Mouse (Mus musculus) thymus, postnatal 10 days (tissue): Measurements from ENCODE around the gene Taf11.
A peak's percentile ranks its signal among the peaks of the same experiment; 100 is the strongest.

Experiments
- DNase-seq, 2 experiments: peaks; one replicate each; pipeline ENCODE4 v3.0.0; 2021; ENCODE audit warnings: low spot score in 2 of 2

Taf11 gene

GRCm38 (mm10) chr17:27920676-27921075 is 11.0 kb upstream of the Taf11 start:
- no peak for DNase-seq

- DNase-seq, result no peak
Observed at GRCm38 (mm10) chr17:27916366-27916765, 6.7 kb upstream of the Taf11 start.

DNA sequence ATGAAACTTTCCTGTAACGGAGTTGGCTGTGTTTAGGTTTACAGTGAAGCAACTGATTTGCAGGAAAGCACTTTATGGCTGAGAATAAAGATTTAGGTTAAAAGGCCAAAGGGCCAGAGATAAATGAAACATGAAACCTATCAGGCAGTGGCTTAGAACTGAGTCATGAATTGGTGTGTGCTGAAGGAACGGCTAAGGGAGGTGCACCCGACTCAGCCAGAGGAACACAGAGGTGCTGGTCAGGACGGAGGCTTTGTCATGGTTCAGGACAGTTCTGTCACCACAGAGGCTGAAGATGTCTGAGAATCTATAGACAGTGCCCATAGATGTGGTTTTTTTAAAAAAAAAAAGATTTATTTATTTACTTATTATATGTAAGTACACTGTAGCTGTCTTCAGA is 5.1 kb upstream of the Taf11 start:
- DNase-seq, result no peak

DNA sequence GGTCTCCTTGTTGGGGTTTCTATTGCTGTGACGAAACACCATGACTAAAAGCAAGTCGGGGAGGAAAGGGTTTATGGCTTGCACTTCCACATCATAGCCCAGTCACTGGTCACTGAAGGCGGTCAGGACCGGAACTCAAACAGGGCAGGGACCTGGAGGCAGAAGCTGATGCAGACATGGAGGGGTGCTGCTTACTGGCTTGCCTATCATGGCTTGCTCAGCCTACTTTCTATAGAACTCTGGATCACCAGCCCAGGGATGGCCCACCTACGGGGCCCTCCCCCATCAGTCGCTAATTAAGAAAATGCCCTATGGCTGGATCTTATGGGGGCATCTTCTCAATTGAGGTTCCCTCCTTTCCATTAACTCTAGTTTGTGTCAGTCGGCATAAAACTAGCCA is 1.7 kb upstream of the Taf11 start:
- DNase-seq, result no peak

GRCm38 (mm10) chr17:27908888-27909621 is 589 bp downstream of the Taf11 start, which contains the start of gene Anks1:
Gene Anks1 (plus strand): TSS chr17:27909306.
- peak; percentile 84 to 94 for DNase-seq

GRCm38 (mm10) chr17:27908206-27908887 is 1.3 kb downstream of the Taf11 start:
- DNase-seq, result peak; percentile 18 to 42

DNA sequence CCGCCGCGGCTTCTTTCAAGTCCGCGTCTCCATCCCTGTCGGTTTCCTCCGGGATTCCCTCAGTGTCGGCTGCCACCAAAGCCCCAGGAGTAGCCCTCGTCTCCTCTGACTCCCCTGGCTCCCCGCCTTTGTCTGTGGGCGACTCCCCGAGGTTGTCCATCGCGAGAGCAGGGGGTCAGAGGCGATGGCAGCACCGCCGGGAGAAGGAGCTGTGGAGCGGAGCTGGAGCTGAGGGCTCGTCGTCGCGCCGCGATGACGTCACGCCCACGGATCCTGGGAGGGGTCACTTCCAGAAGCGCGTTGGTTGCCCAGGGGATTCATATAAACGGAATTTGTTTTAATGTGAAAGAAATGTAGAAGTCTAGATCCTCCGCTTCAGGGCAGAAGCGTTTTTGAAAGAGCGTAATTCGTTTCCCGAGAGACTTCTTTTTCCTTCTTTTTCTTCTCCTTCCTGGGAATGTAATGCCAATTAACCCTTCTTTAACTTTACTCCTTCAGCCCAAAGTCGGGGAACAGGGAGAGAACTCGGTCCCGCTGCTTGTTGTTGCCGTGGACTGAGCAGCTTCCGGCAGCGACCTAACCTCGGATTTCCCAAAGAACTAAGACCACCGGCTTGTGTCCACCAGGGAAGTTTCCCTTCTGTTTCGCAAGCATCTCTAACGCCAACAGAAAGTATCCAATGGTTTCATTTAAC is 2.0 kb downstream of the Taf11 start:
- peak; percentile 81 to 87 for DNase-seq

DNA sequence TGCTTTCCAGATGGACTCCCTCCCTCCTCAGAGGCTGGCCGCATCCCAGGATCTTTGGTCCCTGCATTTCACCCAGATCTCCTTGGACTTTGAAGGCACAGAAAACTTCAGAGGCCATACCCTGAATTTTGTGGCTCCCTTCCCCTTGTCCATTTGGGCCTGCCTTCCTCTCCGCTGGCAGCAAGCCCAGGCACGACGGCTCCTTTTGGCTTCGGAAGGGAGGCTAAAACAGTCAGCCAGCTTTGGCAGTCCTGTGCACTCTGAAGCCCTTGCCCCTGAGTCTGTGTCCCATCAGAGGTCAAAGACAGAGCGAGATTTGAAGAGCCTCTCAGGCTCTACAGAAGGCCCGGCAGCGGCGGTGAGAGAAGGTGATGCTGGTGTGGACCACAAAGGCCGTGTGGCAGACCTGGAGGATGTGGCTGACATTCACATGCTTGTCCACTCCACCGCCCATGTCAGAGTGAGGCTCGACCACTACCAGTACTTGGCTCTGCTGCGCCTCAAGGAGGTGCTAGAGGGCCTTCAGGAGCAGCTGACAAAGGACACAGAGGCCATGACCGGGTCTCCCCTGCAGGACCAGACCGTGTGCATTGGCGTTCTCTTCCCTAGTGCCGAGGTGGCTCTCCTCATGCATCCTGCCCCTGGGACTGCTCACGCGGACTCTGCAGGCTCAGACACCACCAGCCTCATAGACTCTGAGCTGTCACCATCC is 23.0 kb downstream of the Taf11 start:
- no peak for DNase-seq

DNA sequence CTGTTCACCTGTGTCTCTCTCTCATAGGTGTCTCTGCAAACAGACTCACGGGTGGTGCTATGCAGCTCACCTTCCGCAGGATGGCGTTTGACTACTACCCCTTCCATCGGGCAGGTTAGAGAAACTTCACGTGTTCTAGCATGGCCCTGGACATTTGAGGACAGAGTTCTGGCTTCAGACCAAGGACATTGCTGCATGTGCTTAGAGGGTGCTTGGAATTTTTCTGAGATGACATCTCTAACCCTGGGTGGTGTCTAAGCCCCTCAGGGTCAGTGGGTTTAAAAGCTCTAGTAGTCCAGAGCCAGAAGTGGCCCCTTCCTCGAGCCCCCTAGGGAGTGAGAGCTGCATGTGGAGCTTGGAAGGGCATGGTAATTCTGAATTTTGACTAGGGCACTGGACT is 25.6 kb downstream of the Taf11 start:
- DNase-seq, result no peak

DNA sequence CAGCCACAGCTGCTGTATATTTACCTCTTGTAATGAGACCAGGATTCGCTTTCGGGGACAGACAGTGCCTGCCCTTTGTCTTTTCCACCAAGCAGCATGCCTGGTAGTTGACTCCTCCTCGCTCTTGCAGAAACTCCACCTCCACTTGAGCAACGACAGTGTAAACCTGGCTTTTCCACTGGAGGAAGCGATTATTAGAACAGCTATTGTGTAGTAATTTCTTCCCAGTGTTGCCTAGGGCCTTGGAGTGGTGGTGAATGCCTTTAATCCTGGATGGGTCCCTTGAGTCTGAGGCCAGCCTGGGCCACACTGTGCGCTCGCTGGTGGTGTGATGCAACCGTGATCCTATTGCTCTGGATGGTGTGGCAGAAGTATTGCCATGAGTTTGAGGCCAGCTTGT is 26.5 kb downstream of the Taf11 start:
- no peak for DNase-seq

DNA sequence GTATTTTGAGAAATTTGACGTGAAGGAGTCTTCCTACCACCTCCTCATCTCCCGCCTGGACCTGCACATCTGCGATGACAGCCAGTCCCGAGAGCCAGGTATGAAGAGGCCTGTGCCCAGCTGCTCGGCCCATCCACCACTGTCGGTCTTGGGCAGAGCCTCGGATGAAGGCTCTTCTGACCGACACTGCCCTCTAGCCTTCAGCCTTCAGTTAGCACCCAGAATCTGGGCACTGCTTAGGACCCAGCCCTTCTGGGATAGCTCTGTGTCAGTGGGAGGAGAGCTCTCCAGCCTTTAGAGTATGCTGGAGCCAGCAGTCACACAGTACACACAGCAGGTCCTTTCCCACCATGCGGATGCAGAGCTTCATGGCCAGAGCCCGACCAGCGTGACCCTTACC is 28.1 kb downstream of the Taf11 start:
- DNase-seq, result no peak

DNA sequence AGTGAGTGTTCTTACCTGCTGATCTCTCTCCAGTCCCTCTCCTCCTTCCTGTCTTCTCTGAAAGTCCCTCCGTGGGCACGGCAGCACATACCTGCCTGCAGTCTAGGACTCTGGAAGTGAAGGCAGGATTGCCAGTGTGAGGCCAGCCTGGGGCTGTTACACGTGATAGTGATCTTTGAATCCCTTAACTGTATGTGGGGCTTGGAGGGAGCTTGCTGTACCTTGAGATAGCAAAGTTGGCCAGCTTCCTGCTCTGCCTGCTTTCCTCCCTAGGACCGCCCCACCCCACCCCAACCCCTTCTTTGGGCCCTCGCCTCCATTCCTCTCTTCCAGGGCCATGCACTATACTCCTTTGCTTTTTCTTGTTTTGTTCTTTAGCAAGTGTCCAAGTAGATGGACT is 35.1 kb downstream of the Taf11 start:
- no peak for DNase-seq

- no peak for DNase-seq
Observed at GRCm38 (mm10) chr17:27873583-27873982, 36.1 kb downstream of the Taf11 start.

DNA sequence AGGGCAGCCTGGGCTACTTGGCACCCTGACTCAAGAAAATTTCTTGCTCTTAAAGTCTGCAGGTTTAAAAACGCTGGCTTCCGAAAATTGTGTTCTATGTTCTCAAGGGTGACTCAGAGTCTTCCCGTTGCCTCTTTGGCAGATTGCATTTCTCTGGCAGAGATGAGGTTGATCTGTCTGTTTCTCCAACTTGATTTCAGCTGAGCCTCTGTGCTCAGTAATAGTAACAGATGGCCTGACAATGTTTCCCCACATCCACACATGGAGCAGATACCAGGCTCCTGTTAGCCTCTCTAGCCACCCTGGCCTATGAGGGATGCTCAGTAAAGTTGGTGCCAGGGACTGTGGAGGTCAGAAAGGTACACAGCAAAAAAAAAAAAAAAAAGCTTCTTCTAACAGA is 37.8 kb downstream of the Taf11 start:
- DNase-seq, result no peak

DNA sequence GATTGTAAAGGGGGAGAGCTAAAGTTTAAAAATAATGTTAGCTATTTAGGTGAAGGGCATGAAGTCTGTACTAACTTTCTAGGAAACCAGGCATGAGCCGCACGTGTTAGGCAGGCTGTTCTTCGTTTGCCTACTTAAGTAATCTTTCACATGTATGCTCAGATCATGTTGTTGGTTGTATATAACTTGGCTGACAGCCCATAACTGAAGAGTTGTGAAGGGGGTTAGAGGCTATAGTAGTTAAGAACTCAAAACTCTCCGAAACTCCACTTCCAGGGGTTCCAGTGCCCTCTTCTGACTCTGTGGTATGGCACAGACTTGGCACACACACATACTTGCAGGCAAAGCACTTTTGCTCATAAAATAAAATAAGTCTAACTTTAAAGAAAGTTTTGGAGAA is 42.9 kb downstream of the Taf11 start:
- no peak for DNase-seq

DNA sequence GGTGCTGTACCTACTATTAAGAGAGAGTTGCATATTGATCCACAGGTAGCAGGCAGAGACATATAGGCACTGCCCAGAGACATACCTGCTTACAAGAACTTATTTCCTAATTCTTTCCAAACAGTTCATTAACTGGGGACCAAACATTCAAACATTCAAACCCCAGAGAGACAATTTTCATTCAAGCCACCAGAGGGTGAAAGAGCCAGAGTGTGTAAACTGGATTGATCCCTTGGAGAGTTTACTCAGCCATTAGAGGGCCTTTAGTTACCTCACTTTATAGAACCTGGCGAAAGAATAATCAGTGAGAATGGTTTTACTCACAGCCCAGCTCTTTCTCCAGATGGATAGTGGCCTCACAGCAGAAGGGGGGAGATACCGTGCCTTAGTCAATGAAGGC is 44.2 kb downstream of the Taf11 start:
- DNase-seq, result no peak

DNA sequence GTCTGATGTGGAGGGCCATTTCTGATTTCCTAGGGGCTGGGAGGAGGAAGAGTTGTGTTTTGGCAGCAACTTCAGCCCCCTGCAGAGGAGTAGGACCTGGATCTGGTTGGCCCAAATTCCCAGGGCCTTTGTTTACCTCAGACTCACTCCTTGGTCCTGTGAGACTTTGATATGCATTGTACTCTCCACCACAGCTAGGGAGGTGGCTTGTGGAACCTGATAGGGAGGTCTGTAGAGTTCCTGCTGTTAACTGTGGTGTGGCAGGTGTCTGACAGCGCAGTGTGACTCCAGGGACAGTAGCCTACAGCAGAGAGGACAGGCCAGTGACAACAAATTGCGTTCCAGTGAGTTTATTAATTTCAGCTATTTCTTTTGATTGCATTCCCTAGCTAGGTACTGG is 50.5 kb downstream of the Taf11 start:
- no peak for DNase-seq

DNA sequence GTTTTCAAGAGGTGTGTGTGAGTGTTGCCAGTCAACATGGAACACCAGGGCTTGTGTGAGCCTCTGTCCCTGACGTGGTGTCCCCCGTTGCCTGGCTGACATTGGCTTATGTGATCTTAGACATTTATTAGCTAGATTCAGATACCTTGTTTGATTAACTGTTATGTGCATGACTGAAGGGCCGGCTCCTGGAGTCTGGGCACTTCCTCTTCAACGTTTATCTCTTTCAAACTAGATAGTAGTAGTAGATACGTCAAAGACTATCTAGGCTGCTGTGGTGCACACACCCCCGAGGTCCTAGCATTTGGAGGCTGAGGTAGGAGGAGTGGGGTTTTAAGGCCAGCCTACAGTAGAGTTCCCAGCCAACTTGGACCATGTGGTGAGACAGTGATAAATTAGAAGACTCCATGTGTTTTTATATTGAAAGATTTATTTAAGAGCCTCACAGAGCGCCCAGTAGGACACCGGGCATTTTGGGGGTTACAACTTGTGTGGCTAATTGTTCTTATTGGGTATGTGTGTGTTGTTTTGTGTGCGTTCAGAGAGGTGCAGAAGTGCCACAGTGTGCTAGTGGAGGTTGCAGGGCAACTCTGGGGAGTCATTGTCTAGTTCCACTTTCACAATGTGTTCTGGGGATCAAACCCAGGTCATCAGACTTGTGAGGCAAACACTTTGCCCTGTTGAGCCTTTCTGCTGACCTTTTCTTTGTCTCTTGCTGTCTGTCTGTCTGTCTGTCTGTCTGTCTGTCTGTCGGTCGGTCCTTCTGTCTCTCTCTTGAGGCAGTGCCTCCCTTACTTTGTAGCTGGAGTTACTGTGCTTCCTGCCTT is 51.8 kb downstream of the Taf11 start:
- no peak for DNase-seq

DNA sequence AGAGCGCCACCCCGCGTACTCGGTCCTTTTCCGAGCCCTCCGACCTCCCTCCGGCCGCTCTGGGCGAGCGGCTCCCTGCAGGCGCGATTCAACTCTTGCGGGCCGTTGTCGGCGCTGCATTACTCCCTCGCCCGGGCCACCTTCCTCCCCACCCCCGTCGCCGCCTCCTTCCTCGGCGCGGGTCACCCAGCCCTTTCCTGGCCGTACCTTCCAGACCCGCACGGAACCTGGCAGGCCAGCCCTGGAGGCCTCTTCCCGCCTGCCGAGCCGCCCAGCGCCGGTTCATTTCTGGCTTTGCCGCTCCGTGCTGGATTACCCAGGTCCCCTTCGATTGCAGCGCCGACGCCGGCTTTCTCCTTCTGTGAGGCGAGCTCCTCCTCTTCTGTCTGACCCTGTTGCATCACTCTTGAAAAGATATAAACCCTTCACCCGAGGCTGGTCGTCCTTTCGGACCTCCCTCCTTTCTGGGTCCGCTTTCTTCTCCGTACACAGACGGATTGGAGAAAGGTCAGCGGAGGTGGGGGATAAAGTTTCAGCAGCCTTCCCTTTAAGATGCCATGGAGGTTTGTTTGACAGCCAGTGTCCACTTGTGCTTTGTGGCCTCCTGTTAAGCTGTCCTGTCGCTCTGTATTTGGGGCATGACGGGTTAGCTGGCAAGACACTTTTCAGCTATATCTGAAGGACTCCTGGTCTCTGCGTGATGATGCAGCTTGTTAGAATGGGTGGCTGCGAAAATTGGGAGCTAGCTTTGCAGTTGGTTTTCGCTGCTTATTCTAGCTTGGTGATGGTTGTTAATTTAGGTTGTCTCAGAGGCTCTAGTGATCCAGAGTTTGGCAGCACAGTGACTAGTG is 52.6 kb downstream of the Taf11 start:
- peak; percentile 7 to 24 for DNase-seq

DNA sequence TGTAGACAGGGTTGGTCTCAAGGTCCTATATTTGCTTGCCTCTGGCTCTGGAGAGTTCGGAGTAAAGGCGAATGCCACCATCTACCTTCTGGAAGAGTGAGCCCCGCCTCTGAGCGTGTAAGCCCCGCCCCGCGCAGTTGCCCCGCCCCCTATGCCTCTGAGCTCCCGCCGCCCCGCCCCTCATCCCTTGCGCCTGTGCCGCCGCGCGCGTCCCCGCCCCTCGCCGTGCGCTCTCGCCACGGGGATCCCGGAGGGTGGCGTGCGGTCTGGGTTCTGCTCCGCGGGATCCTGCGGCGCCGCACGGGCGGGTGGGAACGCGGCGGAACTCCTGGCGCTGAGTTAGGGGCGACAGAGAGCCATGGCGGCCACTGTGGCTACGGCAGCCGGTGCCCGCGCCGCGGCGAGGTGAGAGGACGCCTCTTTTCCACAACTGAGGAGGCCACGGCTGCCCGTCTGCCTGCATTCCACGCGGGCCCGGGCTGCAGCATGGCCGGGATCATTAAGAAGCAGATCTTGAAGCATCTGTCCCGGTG is 53.3 kb downstream of the Taf11 start, which contains the start of gene Uhrf1bp1:
Gene Uhrf1bp1 (plus strand): TSS at position 177 of the 533 bp plus-strand sequence.
- DNase-seq, result peak; percentile 49 to 75
